ENCODE assay signal across 10 mouse cellular contexts in genomic region chr5:136487397-136488093, GRCm38 (mm10).
DNase-seq lines count a peak whose midpoint lies in the region; ATAC-seq and TF ChIP-seq lines count a peak whose summit lies in the region.
"Had no signal": no experiment of that assay in that cellular context is flagged by ENCODE, and none has a peak within 500 bp of the region (broad histone marks: within the 10 kb centered on the region; RNA-seq: fewer than 3 reads in every experiment).

No protein-coding gene starts in this region.

- WGBS in liver, postnatal 0 days (ENCODE audit: insufficient replicate concordance) = 38% methylated on average over 11 of the region's 11 CpGs
- 47% methylated on average over 11 of the region's 11 CpGs for WGBS in liver, embryonic 11.5 days

- no peak overlapping the region for H3K9ac ChIP-seq in liver, postnatal 0 days (replicated peaks)
- H3K9ac ChIP-seq in liver, embryonic 11.5 days (ENCODE audit: low read depth, low read length) = no peak overlapping the region

- no peak for TF ChIP-seq CTCF in liver, postnatal 0 days (IDR thresholded peaks at IDR 0.05; ENCODE audit: low read depth)

- no peak overlapping the region for H3K4me2 ChIP-seq in liver, postnatal 0 days (ENCODE audit: low read depth, low read length)
- H3K4me2 ChIP-seq in liver, embryonic 11.5 days = no peak overlapping the region

- H3K27me3 ChIP-seq in liver, postnatal 0 days (ENCODE audit: insufficient read depth, low read length) = no peaks in the 10 kb centered on the region
- H3K27me3 ChIP-seq in liver, embryonic 11.5 days (replicated peaks; ENCODE audit: control insufficient read depth, insufficient read depth, low read length) = no peaks in the 10 kb centered on the region
- H3K27me3 ChIP-seq: Patski had no signal

- peak overlapping the region; percentile 76; the same call in 1 of the 2 replicates for H3K27ac ChIP-seq in liver, postnatal 0 days (ENCODE audit: low read depth)
- no peak overlapping the region; the same call in 1 of the 2 replicates for H3K27ac ChIP-seq in liver, embryonic 11.5 days (ENCODE audit: low read depth, low read length)

- H3K9me3 ChIP-seq in liver, postnatal 0 days (ENCODE audit: low read length) = no peaks in the 10 kb centered on the region
- no peaks in the 10 kb centered on the region for H3K9me3 ChIP-seq in liver, embryonic 11.5 days (ENCODE audit: control insufficient read depth, low read length)

- TF ChIP-seq EP300 in liver, postnatal 0 days (IDR thresholded peaks at IDR 0.05; ENCODE audit: low read depth) = no peak

- H3K4me3 ChIP-seq in liver, postnatal 0 days (ENCODE audit: low read depth, low read length) = no peak overlapping the region
- no peak overlapping the region for H3K4me3 ChIP-seq in liver, embryonic 11.5 days (ENCODE audit: low read depth, low read length)

- DNase-seq in cerebellum, postnatal 14 days = peak; percentile 62 to 74
- DNase-seq in cerebellum, adult 11 months = no peak
- DNase-seq in liver, postnatal 0 days = no peak
- no peak for DNase-seq in liver, embryonic 11.5 days (ENCODE audit: low spot score)
- DNase-seq in layer of hippocampus, postnatal 10 days (ENCODE audit: low spot score in 2 of 2) = peak; percentile 23 to 30
- peak; percentile 67 for DNase-seq in right cerebral cortex, postnatal 4 days
- DNase-seq in adrenal gland, adult 8-10 months = no peak
- no peak for DNase-seq in neural tube, embryonic 10.5 days (ENCODE audit: extremely low spot score, low spot score)
- DNase-seq: heart, adult 11 months had no signal

- peaks cover 2% of the 10 kb centered on the region for H3K36me3 ChIP-seq in liver, postnatal 0 days (replicated peaks; ENCODE audit: insufficient read depth, low read length)
- H3K36me3 ChIP-seq in liver, embryonic 11.5 days (ENCODE audit: control insufficient read depth, insufficient read depth, low read length) = no peaks in the 10 kb centered on the region; the same call in 1 of the 2 replicates

- peaks cover 19% of the 10 kb centered on the region for H3K4me1 ChIP-seq in liver, postnatal 0 days (ENCODE audit: insufficient read depth)
- peaks cover 20% of the 10 kb centered on the region for H3K4me1 ChIP-seq in liver, embryonic 11.5 days (replicated peaks; ENCODE audit: control insufficient read depth, insufficient read depth, low read length)

- no peak for ATAC-seq in liver, postnatal 0 days
- no peak for ATAC-seq in liver, embryonic 11.5 days (replicated peaks; ENCODE audit: low FRiP score)
- ATAC-seq: Patski had no signal

Comparison
In these comparisons a context has a peak if more than half of its experiments do, and no peak if none do; other contexts are left out.
1. DNase-seq: peak in cerebellum, postnatal 14 days (2 of 2), layer of hippocampus, postnatal 10 days (2 of 2) and right cerebral cortex, postnatal 4 days (single experiment); none in cerebellum, adult 11 months (single experiment), liver, postnatal 0 days (single experiment), liver, embryonic 11.5 days (single experiment), adrenal gland, adult 8-10 months (single experiment) and neural tube, embryonic 10.5 days (single experiment).